Mouse (Mus musculus): ENCODE measurements around the gene Ears2. TPM values are rescaled to one million over a fixed set of nuclear protein-coding genes. Genes with fewer than 3 reads are reported as not detected.

Gene Ears2
- polyA plus RNA-seq, 1 experiment from 2014 or later: 21.4 TPM

- ATAC-seq: peak; percentile 36
- Histone ChIP-seq H3K4me2 (replicated peaks) (peak overlapping the region; percentile 77), H3K9me3 (no peaks in the 10 kb centered on the region), H3K27ac (peak overlapping the region; percentile 96), H3K4me3 (replicated peaks) (peak overlapping the region; percentile 100), H3K36me3 (peaks cover 16% of the 10 kb centered on the region), H3K27me3 (replicated peaks) (no peaks in the 10 kb centered on the region), H3K9ac (peak overlapping the region; percentile 99), H3K4me1 (replicated peaks) (peaks cover 17% of the 10 kb centered on the region)
- 1% methylated on average over 58 of the region's 58 CpGs for WGBS
Measured at GRCm38 (mm10) chr7:122067517-122068381, 686 bp upstream of the Ears2 start.

GRCm38 (mm10) chr7:122066102-122066944, 740 bp downstream of the Ears2 start:
- peaks cover 8% of the 10 kb centered on the region for H3K36me3 ChIP-seq
- H3K27ac ChIP-seq: peak overlapping the region; percentile 96
- peak; percentile 71; the same call in 1 of the 2 replicates for ATAC-seq
- no peaks in the 10 kb centered on the region for H3K27me3 ChIP-seq (replicated peaks)
- peak overlapping the region; percentile 77 for H3K4me2 ChIP-seq (replicated peaks)
- H3K9ac ChIP-seq: peak overlapping the region; percentile 99
- no peaks in the 10 kb centered on the region for H3K9me3 ChIP-seq
- peaks cover 17% of the 10 kb centered on the region for H3K4me1 ChIP-seq (replicated peaks)
- peak overlapping the region; percentile 100 for H3K4me3 ChIP-seq (replicated peaks)
- WGBS: 12% methylated on average over 31 of the region's 31 CpGs

- H3K36me3 ChIP-seq: peaks cover 8% of the 10 kb centered on the region; the same call in 1 of the 2 replicates
- no peaks in the 10 kb centered on the region for H3K9me3 ChIP-seq
- no peaks in the 10 kb centered on the region for H3K27me3 ChIP-seq (replicated peaks)
- peak overlapping the region; percentile 77 for H3K4me2 ChIP-seq (replicated peaks)
- H3K4me1 ChIP-seq (replicated peaks): peaks cover 16% of the 10 kb centered on the region
- peak overlapping the region; percentile 100; the same call in 1 of the 2 replicates for H3K4me3 ChIP-seq (replicated peaks)
- H3K9ac ChIP-seq: no peak overlapping the region
- WGBS: 47% methylated on average over 1 of the region's 1 CpGs
- no peak overlapping the region for H3K27ac ChIP-seq
- no peak for ATAC-seq
Measured at GRCm38 (mm10) chr7:122065656-122066055, 1.4 kb downstream of the Ears2 start.

- Histone ChIP-seq H3K4me1 (replicated peaks) (no peaks in the 10 kb centered on the region), H3K9me3 (no peaks in the 10 kb centered on the region), H3K4me2 (replicated peaks) (no peak overlapping the region), H3K9ac (no peak overlapping the region), H3K27ac (no peak overlapping the region), H3K36me3 (0 out of 2 replicates have a peak, but pooled peaks cover 15% of the 10 kb centered on the region), H3K4me3 (replicated peaks) (no peak overlapping the region), H3K27me3 (replicated peaks) (no peaks in the 10 kb centered on the region)
- ATAC-seq: peak; percentile 49; the same call in 1 of the 2 replicates
- 78% methylated on average over 5 of the region's 5 CpGs for WGBS
Measured at GRCm38 (mm10) chr7:122056633-122057032, 10.4 kb downstream of the Ears2 start.

GRCm38 (mm10) chr7:122050834-122051233, 16.2 kb downstream of the Ears2 start:
- no peak overlapping the region for H3K9ac ChIP-seq
- H3K4me1 ChIP-seq (replicated peaks): 0 out of 2 replicates have a peak, but pooled peaks cover 3% of the 10 kb centered on the region
- H3K4me2 ChIP-seq (replicated peaks): no peak overlapping the region
- no peak overlapping the region for H3K27ac ChIP-seq
- H3K9me3 ChIP-seq: no peaks in the 10 kb centered on the region
- WGBS: 61% methylated on average over 1 of the region's 1 CpGs
- no peaks in the 10 kb centered on the region for H3K27me3 ChIP-seq (replicated peaks)
- H3K36me3 ChIP-seq: peaks cover 8% of the 10 kb centered on the region; the same call in 1 of the 2 replicates
- no peak overlapping the region for H3K4me3 ChIP-seq (replicated peaks)
- ATAC-seq: no peak

- Histone ChIP-seq H3K9ac (no peak overlapping the region), H3K4me2 (replicated peaks) (no peak overlapping the region), H3K36me3 (peaks cover 8% of the 10 kb centered on the region; the same call in 1 of the 2 replicates), H3K27ac (no peak overlapping the region), H3K27me3 (replicated peaks) (no peaks in the 10 kb centered on the region), H3K4me1 (replicated peaks) (0 out of 2 replicates have a peak, but pooled peaks cover 5% of the 10 kb centered on the region), H3K9me3 (no peaks in the 10 kb centered on the region), H3K4me3 (replicated peaks) (no peak overlapping the region)
- ATAC-seq: no peak
- WGBS: 95% methylated on average over 9 of the region's 9 CpGs
Measured at GRCm38 (mm10) chr7:122048191-122048590, 18.9 kb downstream of the Ears2 start.

DNA sequence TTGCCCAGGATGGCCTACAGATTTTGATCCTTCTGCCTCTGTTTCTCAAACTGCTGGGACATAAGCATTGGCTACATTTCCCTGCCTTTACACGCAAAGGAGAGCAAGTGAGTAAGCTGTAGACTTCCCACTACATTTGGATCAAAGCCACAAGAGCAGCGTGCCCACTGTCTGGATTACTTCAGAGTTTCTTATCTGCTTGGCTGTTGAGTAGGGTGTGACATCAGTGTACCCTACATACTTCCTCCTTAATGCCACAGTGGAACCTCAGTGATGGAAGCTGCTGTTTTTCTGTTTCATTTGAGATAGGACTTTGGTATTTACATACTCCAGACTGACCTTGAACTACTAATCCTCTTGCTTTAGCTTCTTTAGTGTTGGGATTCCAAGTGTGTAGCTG, 20.2 kb downstream of the Ears2 start:
- Histone ChIP-seq H3K9ac (no peak overlapping the region), H3K4me2 (replicated peaks) (no peak overlapping the region), H3K27me3 (replicated peaks) (no peaks in the 10 kb centered on the region), H3K4me3 (replicated peaks) (no peak overlapping the region), H3K9me3 (no peaks in the 10 kb centered on the region), H3K36me3 (peaks cover 8% of the 10 kb centered on the region; the same call in 1 of the 2 replicates), H3K4me1 (replicated peaks) (0 out of 2 replicates have a peak, but pooled peaks cover 5% of the 10 kb centered on the region), H3K27ac (peak overlapping the region; percentile 44; the same call in 1 of the 2 replicates)
- ATAC-seq: peak; percentile 71
- 58% methylated on average over 2 of the region's 2 CpGs for WGBS

GRCm38 (mm10) chr7:122045711-122046110, 21.4 kb downstream of the Ears2 start:
- ATAC-seq: no peak
- H3K9me3 ChIP-seq: no peaks in the 10 kb centered on the region
- no peak overlapping the region for H3K4me3 ChIP-seq (replicated peaks)
- H3K27me3 ChIP-seq (replicated peaks): no peaks in the 10 kb centered on the region
- H3K4me2 ChIP-seq (replicated peaks): no peak overlapping the region
- H3K9ac ChIP-seq: no peak overlapping the region
- peaks cover 8% of the 10 kb centered on the region; the same call in 1 of the 2 replicates for H3K36me3 ChIP-seq
- peak overlapping the region; percentile 3; the same call in 1 of the 2 replicates for H3K27ac ChIP-seq
- H3K4me1 ChIP-seq (replicated peaks): 0 out of 2 replicates have a peak, but pooled peaks cover 5% of the 10 kb centered on the region
- 76% methylated on average over 1 of the region's 1 CpGs for WGBS

GRCm38 (mm10) chr7:122045181-122045634, 21.9 kb downstream of the Ears2 start:
- Histone ChIP-seq H3K4me3 (replicated peaks) (no peak overlapping the region), H3K4me2 (replicated peaks) (no peak overlapping the region), H3K4me1 (replicated peaks) (0 out of 2 replicates have a peak, but pooled peaks cover 5% of the 10 kb centered on the region), H3K9me3 (no peaks in the 10 kb centered on the region), H3K36me3 (peaks cover 8% of the 10 kb centered on the region; the same call in 1 of the 2 replicates), H3K27me3 (replicated peaks) (no peaks in the 10 kb centered on the region), H3K27ac (0 out of 2 replicates have a peak overlapping the region, but pooled peaks have one; percentile 19), H3K9ac (no peak overlapping the region)
- 64% methylated on average over 4 of the region's 4 CpGs for WGBS
- peak; percentile 42; the same call in 1 of the 2 replicates for ATAC-seq

GRCm38 (mm10) chr7:122044106-122044505, 23.0 kb downstream of the Ears2 start:
- WGBS: 77% methylated on average over 8 of the region's 8 CpGs
- 0 out of 2 replicates have a peak, but pooled peaks cover 5% of the 10 kb centered on the region for H3K4me1 ChIP-seq (replicated peaks)
- no peak overlapping the region for H3K9ac ChIP-seq
- no peak overlapping the region for H3K27ac ChIP-seq
- H3K27me3 ChIP-seq (replicated peaks): no peaks in the 10 kb centered on the region
- peaks cover 13% of the 10 kb centered on the region for H3K36me3 ChIP-seq
- no peaks in the 10 kb centered on the region for H3K9me3 ChIP-seq
- ATAC-seq: peak; percentile 48
- no peak overlapping the region for H3K4me2 ChIP-seq (replicated peaks)
- H3K4me3 ChIP-seq (replicated peaks): no peak overlapping the region

DNA sequence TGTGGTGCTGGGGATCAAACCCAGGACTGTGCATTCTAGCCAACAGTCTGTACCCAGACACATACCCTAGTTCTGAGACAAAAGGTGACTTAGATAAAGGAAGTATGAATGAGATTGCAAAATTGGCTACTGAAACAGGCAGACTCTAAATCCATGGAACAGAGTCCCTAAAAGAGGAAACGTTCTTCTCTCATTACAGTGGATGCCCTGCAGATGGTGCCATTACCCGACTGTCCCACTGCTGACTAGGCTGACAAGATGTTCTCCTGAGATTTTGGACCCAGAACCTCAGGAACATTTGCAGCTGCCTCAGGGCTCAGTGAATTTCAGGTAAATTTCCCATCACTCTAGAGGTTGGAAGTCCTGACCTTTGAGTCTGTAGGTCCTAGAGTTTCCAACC, 32.7 kb downstream of the Ears2 start:
- Histone ChIP-seq H3K27me3 (replicated peaks) (no peaks in the 10 kb centered on the region), H3K4me2 (replicated peaks) (no peak overlapping the region), H3K4me3 (replicated peaks) (no peak overlapping the region), H3K9ac (no peak overlapping the region), H3K4me1 (replicated peaks) (no peaks in the 10 kb centered on the region), H3K9me3 (no peaks in the 10 kb centered on the region), H3K36me3 (no peaks in the 10 kb centered on the region), H3K27ac (no peak overlapping the region)
- no peak for ATAC-seq
- 38% methylated on average over 2 of the region's 2 CpGs for WGBS

GRCm38 (mm10) chr7:122033371-122033770, 33.7 kb downstream of the Ears2 start:
- Histone ChIP-seq H3K9me3 (no peaks in the 10 kb centered on the region), H3K4me2 (replicated peaks) (no peak overlapping the region), H3K27ac (no peak overlapping the region), H3K4me1 (replicated peaks) (no peaks in the 10 kb centered on the region), H3K4me3 (replicated peaks) (no peak overlapping the region), H3K36me3 (no peaks in the 10 kb centered on the region), H3K27me3 (replicated peaks) (no peaks in the 10 kb centered on the region), H3K9ac (no peak overlapping the region)
- WGBS: 63% methylated on average over 3 of the region's 3 CpGs
- ATAC-seq: no peak

Data from intestine, embryonic 15.5 days (tissue).